Mouse (Mus musculus) right cerebral cortex, postnatal 4 days (tissue): ENCODE data around the gene Krt35.

Experiments
- DNase-seq: peaks from one replicate; pipeline ENCODE4 v3.0.0-alpha.2; 2022

Gene Krt35

GRCm38 (mm10) chr11:100058875-100059274 lies 37.2 kb downstream of the Krt35 start:
- DNase-seq = no peak

DNA sequence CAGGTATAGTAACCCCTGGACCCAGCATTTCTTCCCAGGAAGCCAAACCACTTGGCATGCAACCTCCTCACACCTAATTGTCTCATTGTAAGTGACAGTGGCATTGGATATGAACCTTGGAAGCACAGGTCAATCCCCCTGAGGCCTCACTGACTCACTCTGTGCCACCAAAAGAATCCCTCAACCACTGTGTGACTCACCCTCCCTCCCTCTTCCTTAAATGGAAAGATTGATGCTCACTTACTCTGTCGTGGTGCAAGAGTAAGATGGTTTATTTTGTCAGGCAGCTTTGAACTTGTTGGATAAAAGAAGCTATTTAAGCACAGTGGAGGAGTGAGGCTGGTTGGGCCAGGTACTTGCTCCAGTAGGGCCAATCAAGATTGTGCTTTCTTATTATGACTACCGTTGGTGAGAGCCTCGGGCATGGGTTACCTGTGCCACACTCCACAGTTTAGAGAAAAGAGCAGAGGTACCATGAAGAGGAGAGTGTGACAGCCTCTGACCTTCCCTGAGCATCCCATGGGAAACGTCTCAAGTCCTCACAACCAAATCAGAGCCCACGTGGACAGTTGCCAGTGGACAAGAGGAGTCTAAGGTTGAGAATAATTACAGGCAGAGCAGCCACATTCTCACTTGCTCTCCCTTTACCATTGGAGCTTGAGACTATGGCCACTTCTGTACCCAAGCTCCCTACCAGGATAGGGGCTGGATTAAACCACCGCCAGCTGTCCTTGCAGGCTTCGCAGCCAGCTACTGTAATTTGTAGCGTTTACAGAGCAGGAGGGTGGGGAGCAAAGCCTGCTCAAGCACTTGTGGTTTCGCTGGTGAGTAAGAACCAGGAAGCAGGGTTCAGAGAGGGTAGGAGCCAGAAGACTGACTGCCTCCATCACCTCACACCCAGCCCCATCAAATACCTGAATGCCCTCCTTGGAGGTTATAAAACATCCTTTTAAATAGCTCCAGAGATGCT lies 40.1 kb downstream of the Krt35 start:
- DNase-seq = no peak

DNA sequence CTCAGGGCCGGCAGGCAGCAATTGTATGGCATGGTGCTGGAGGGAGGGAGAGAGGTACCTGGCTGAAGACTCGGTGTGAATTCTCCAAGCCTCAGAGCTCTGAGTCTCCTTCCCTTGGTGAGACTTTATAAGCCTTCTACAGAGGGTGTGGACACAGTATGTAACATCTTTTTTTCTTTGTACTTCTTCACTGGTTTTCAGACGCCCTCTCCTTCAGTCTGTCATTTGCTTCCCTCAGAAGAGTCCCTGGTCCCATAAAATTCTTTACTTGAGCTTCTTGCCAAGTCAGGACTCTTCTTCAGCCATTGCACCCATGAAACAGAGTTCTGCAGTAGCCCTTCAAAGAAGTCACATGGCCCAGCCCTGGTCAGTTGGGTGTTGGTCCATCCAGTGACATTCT lies 45.6 kb downstream of the Krt35 start, which contains the start of gene Krt31:
Krt31 (minus strand) TSS at position 101 of the 400 bp plus-strand sequence.
- no peak for DNase-seq

GRCm38 (mm10) chr11:100047193-100047592 lies 48.8 kb downstream of the Krt35 start:
- no peak for DNase-seq

- no peak for DNase-seq
These were observed 49.7 kb downstream of the Krt35 start for GRCm38 (mm10) chr11:100046303-100046866.
